Mouse (Mus musculus) stomach, postnatal 0 days (tissue): ENCODE measurements at regions not wholly inside any gene's neighbourhood (a gene's known extent, or its start where the extent isn't known, plus 50 kb on each side); places are given as distances from the start of the nearest gene placed in this dataset.
A peak's percentile ranks its signal among the peaks of the same experiment; 100 is the strongest.

Experiments used
- CTCF ChIP-seq: IDR thresholded peaks from 2 replicates; pipeline ENCODE4 v1.5.1; 2016; ENCODE audit warnings: antibody characterized with exemption, low read depth, mild to moderate bottlenecking, moderate library complexity
- EP300 ChIP-seq: optimal IDR thresholded peaks from 2 replicates; pipeline ENCODE3; 2016; ENCODE audit warnings: antibody characterized with exemption

- TF ChIP-seq CTCF, result peak; percentile 47
- TF ChIP-seq EP300, result no peak
Observed at GRCm38 (mm10) chr16:95896126-95896525, 94.6 kb downstream of the Psmg1 start.
